Mouse (Mus musculus): Measurements from ENCODE around the gene Olfr1248.
"Not testable (repeated sequence)": the region's sequence is repeated elsewhere in the genome, so short reads cannot be mapped to it uniquely, and the experiment has no call there.

Olfr1248 gene

GRCm38 (mm10) chr2:89618145-89618544 is at the start of gene Olfr1248:
Gene Olfr1248, minus strand, starts transcription at chr2:89618245.
- not testable (repeated sequence) for DNase-seq (ENCODE audit: low spot score)

GRCm38 (mm10) chr2:89661367-89661766 is 43.3 kb upstream of the Olfr1248 start, which contains the start of gene Olfr1250:
Gene Olfr1250, minus strand, starts transcription at chr2:89661467.
- no peak for DNase-seq (ENCODE audit: low spot score)

- no peak for DNase-seq (ENCODE audit: low spot score)
These were observed 16.8 kb upstream of the Olfr1248 start, which contains the start of gene Olfr1249 for GRCm38 (mm10) chr2:89634883-89635282. Gene Olfr1249, minus strand, starts transcription at chr2:89634983.

- DNase-seq (ENCODE audit: low spot score), result no peak
These were observed 4.0 kb downstream of the Olfr1248 start, which contains the start of gene Olfr1247 for GRCm38 (mm10) chr2:89614030-89614429. Gene Olfr1247, minus strand, starts transcription at chr2:89614130.

GRCm38 (mm10) chr2:89593057-89593456 is 25.0 kb downstream of the Olfr1248 start, which contains the start of gene Olfr1246:
Gene Olfr1246, minus strand, starts transcription at chr2:89593157.
- no peak for DNase-seq (ENCODE audit: low spot score)

GRCm38 (mm10) chr2:89578347-89578746 is 39.7 kb downstream of the Olfr1248 start, which contains the start of gene Olfr1245:
Gene Olfr1245, minus strand, starts transcription at chr2:89578447.
- DNase-seq (ENCODE audit: low spot score), result no peak

Measured in urinary bladder, postnatal 14 days (tissue).